Mouse (Mus musculus) heart, embryonic 13.5 days (tissue): ENCODE results near the gene Shank1. TPM values are rescaled to one million over a fixed set of nuclear protein-coding genes. Genes with fewer than 3 reads are reported as not detected.
A peak's percentile ranks its signal among the peaks of the same experiment; 100 is the strongest.

Source experiments
- ATAC-seq: fragments of 200-750 bp; cut with Nextera tagmentation; 2 replicates; pipeline ENCODE4 v1.8.0; 2017; ENCODE audit warnings: moderate TSS enrichment; ENCODE audit not compliant: insufficient number of reproducible peaks, low FRiP score, low TSS enrichment; ENCODE audit errors: extremely low read depth
- H3K27ac ChIP-seq: fragments of 300-500 bp; sonication (generic); replicated peaks from 2 replicates; pipeline ENCODE4 v1.5.1; 2015; ENCODE audit warnings: moderate library complexity, mild to moderate bottlenecking, inconsistent platforms
- H3K27me3 ChIP-seq: fragments of 300-500 bp; sonication (generic); replicated peaks from 2 replicates; pipeline ENCODE4 v1.6.1; 2015; ENCODE audit warnings: mild to moderate bottlenecking, inconsistent platforms
- H3K36me3 ChIP-seq: fragments of 300-500 bp; sonication (generic); 2 replicates; pipeline ENCODE4 v1.6.1; 2015; ENCODE audit warnings: mild to moderate bottlenecking, inconsistent platforms
- H3K4me1 ChIP-seq: fragments of 300-500 bp; sonication (generic); 2 replicates; pipeline ENCODE4 v1.6.1; 2015; ENCODE audit warnings: inconsistent platforms
- H3K4me2 ChIP-seq: fragments of 300-500 bp; sonication (generic); 2 replicates; pipeline ENCODE4 v1.6.1; 2015; ENCODE audit warnings: inconsistent platforms, mild to moderate bottlenecking, moderate library complexity
- H3K4me3 ChIP-seq: fragments of 300-500 bp; sonication (generic); 2 replicates; pipeline ENCODE4 v1.5.1; 2015; ENCODE audit warnings: moderate library complexity, mild to moderate bottlenecking, inconsistent platforms
- H3K9ac ChIP-seq: fragments of 300-500 bp; sonication (generic); 2 replicates; pipeline ENCODE4 v1.6.1; 2015; ENCODE audit warnings: inconsistent platforms, mild to moderate bottlenecking, moderate library complexity
- H3K9me3 ChIP-seq: fragments of 300-500 bp; sonication (generic); 2 replicates; pipeline ENCODE4 v1.6.1; 2016; ENCODE audit warnings: inconsistent platforms
- WGBS: fragments of 180-500 bp; shearing (Covaris S2); methylation state at CpG from one replicate; pipeline ENCODE4 v1.1.7; 2015; ENCODE audit warnings: mixed read lengths; 5-methylcytosine and 5-hydroxymethylcytosine counted together
- polyA plus RNA-seq: library from polyadenylated mRNA; unstranded; fragments of >200 nt; fragmentation: Nextera tagmentation; extraction: Ambion mirVana; gene quantifications from 2 replicates; pipeline ENCODE4 v1.2.1, GENCODE M21; 2015

Shank1 gene
- polyA plus RNA-seq, 1 experiment from 2014 or later, result 0.80 TPM

GRCm38 (mm10) chr7:44383980-44384715 lies 74.1 kb downstream of the Shank1 start, which contains the start of gene Syt3:
Gene Syt3 (plus strand): TSS chr7:44384102.
- H3K27ac ChIP-seq, result no peak within 1 kb of the TSS
- no peaks in the 10 kb centered on the region for H3K36me3 ChIP-seq
- peak within 1 kb of the TSS; percentile 85 for H3K4me2 ChIP-seq
- peaks cover 74% of the 10 kb centered on the region for H3K27me3 ChIP-seq
- peaks cover 9% of the 10 kb centered on the region for H3K4me1 ChIP-seq
- peak within 1 kb of the TSS; percentile 71 for H3K9ac ChIP-seq
- under 1% methylated on average over 30 of the region's 33 CpGs for WGBS
- H3K4me3 ChIP-seq, result peak within 1 kb of the TSS; percentile 57
- H3K9me3 ChIP-seq, result no peaks in the 10 kb centered on the region
- ATAC-seq, result peak; percentile 52; the same call in 1 of the 2 replicates

- Histone ChIP-seq H3K4me1 (peaks cover 9% of the 10 kb centered on the region), H3K36me3 (no peaks in the 10 kb centered on the region), H3K27me3 (peaks cover 77% of the 10 kb centered on the region), H3K4me3 (peak overlapping the region; percentile 57), H3K4me2 (peak overlapping the region; percentile 85), H3K9ac (peak overlapping the region; percentile 70; the same call in 1 of the 2 replicates), H3K27ac (no peak overlapping the region), H3K9me3 (no peaks in the 10 kb centered on the region)
- no peak for ATAC-seq
- WGBS, result 3% methylated on average over 17 of the region's 17 CpGs
Observed at GRCm38 (mm10) chr7:44384716-44385059, 74.6 kb downstream of the Shank1 start.

GRCm38 (mm10) chr7:44385720-44386119 lies 75.7 kb downstream of the Shank1 start, which contains the start of gene 1700008O03Rik:
Gene 1700008O03Rik (minus strand): TSS chr7:44385820.
- 71% methylated on average over 12 of the region's 12 CpGs for WGBS
- Histone ChIP-seq H3K9me3 (no peaks in the 10 kb centered on the region), H3K36me3 (no peaks in the 10 kb centered on the region), H3K27me3 (peaks cover 83% of the 10 kb centered on the region), H3K9ac (peak within 1 kb of the TSS; percentile 70; the same call in 1 of the 2 replicates), H3K27ac (no peak within 1 kb of the TSS), H3K4me2 (peak within 1 kb of the TSS; percentile 85), H3K4me3 (peak within 1 kb of the TSS; percentile 57), H3K4me1 (peaks cover 9% of the 10 kb centered on the region)
- ATAC-seq, result no peak

GRCm38 (mm10) chr7:44391831-44392230 lies 81.8 kb downstream of the Shank1 start:
- WGBS, result 75% methylated on average over 4 of the region's 4 CpGs
- Histone ChIP-seq H3K4me1 (no peaks in the 10 kb centered on the region), H3K27ac (no peak overlapping the region), H3K4me2 (no peak overlapping the region), H3K36me3 (no peaks in the 10 kb centered on the region), H3K27me3 (peaks cover 47% of the 10 kb centered on the region), H3K4me3 (no peak overlapping the region), H3K9ac (no peak overlapping the region), H3K9me3 (no peaks in the 10 kb centered on the region)
- ATAC-seq, result no peak

- Histone ChIP-seq H3K4me2 (no peak overlapping the region), H3K9me3 (no peaks in the 10 kb centered on the region), H3K4me3 (no peak overlapping the region), H3K27ac (no peak overlapping the region), H3K4me1 (no peaks in the 10 kb centered on the region), H3K36me3 (no peaks in the 10 kb centered on the region), H3K9ac (no peak overlapping the region), H3K27me3 (peaks cover 42% of the 10 kb centered on the region)
- 77% methylated on average over 14 of the region's 14 CpGs for WGBS
- no peak for ATAC-seq
Observed at GRCm38 (mm10) chr7:44392341-44392740, 82.3 kb downstream of the Shank1 start.

GRCm38 (mm10) chr7:44393284-44393683 lies 83.2 kb downstream of the Shank1 start:
- Histone ChIP-seq H3K36me3 (no peaks in the 10 kb centered on the region), H3K4me2 (no peak overlapping the region), H3K27ac (no peak overlapping the region), H3K9ac (no peak overlapping the region), H3K27me3 (peaks cover 33% of the 10 kb centered on the region), H3K9me3 (no peaks in the 10 kb centered on the region), H3K4me3 (no peak overlapping the region), H3K4me1 (no peaks in the 10 kb centered on the region)
- ATAC-seq, result no peak
- 84% methylated on average over 17 of the region's 17 CpGs for WGBS

GRCm38 (mm10) chr7:44398570-44398969 lies 88.5 kb downstream of the Shank1 start:
- Histone ChIP-seq H3K4me1 (0 out of 2 replicates have a peak, but pooled peaks cover 4% of the 10 kb centered on the region), H3K4me3 (no peak overlapping the region), H3K36me3 (no peaks in the 10 kb centered on the region), H3K4me2 (no peak overlapping the region), H3K27me3 (peaks cover 16% of the 10 kb centered on the region; the same call in 1 of the 2 replicates), H3K27ac (no peak overlapping the region), H3K9me3 (no peaks in the 10 kb centered on the region), H3K9ac (no peak overlapping the region)
- WGBS, result 1% methylated on average over 3 of the region's 3 CpGs
- ATAC-seq, result peak; percentile 66; the same call in 1 of the 2 replicates

- H3K9ac ChIP-seq, result no peak overlapping the region
Observed at GRCm38 (mm10) chr7:44401673-44402072, 91.6 kb downstream of the Shank1 start.

GRCm38 (mm10) chr7:44405346-44406014 lies 95.4 kb downstream of the Shank1 start:
- Histone ChIP-seq H3K4me3 (peak overlapping the region; percentile 50), H3K27me3 (peaks cover 30% of the 10 kb centered on the region), H3K4me2 (peak overlapping the region; percentile 66), H3K9ac (no peak overlapping the region; the same call in 1 of the 2 replicates), H3K36me3 (no peaks in the 10 kb centered on the region), H3K27ac (peak overlapping the region; percentile 29), H3K4me1 (no peaks in the 10 kb centered on the region), H3K9me3 (no peaks in the 10 kb centered on the region)
- 3% methylated on average over 27 of the region's 27 CpGs for WGBS
- peak; percentile 87 for ATAC-seq

More at GRCm38 (mm10) chr7:44401673-44402072, 91.6 kb downstream of the Shank1 start:
- 0 out of 2 replicates have a peak, but pooled peaks cover 4% of the 10 kb centered on the region for H3K4me1 ChIP-seq
- ATAC-seq, result no peak
- H3K4me2 ChIP-seq, result no peak overlapping the region
- H3K36me3 ChIP-seq, result no peaks in the 10 kb centered on the region
- WGBS, result 70% methylated on average over 6 of the region's 6 CpGs
- H3K9me3 ChIP-seq, result no peaks in the 10 kb centered on the region
- H3K4me3 ChIP-seq, result no peak overlapping the region
- peaks cover 8% of the 10 kb centered on the region; the same call in 1 of the 2 replicates for H3K27me3 ChIP-seq
- H3K27ac ChIP-seq, result no peak overlapping the region

GRCm38 (mm10) chr7:44406015-44406355 lies 95.9 kb downstream of the Shank1 start:
- Histone ChIP-seq H3K9ac (no peak overlapping the region), H3K4me2 (peak overlapping the region; percentile 66), H3K4me1 (no peaks in the 10 kb centered on the region), H3K9me3 (no peaks in the 10 kb centered on the region), H3K4me3 (peak overlapping the region; percentile 50), H3K36me3 (no peaks in the 10 kb centered on the region), H3K27me3 (peaks cover 30% of the 10 kb centered on the region), H3K27ac (no peak overlapping the region)
- ATAC-seq, result no peak
- WGBS, result 3% methylated on average over 5 of the region's 5 CpGs
